Mouse (Mus musculus): ENCODE results near the gene Clcn6.

Gene Clcn6

GRCm38 (mm10) chr4:148040029-148040830, 1.6 kb upstream of the Clcn6 start:
- no peak for DNase-seq (ENCODE audit: low read depth, low spot score)

- no peak for DNase-seq (ENCODE audit: low read depth, low spot score)
Observed at GRCm38 (mm10) chr4:148039254-148040028, 820 bp upstream of the Clcn6 start.

- DNase-seq (ENCODE audit: low read depth, low spot score) = peak; percentile 24
Observed at GRCm38 (mm10) chr4:148038079-148038599, 482 bp downstream of the Clcn6 start.

GRCm38 (mm10) chr4:148035440-148035839, 3.2 kb downstream of the Clcn6 start:
- no peak for DNase-seq (ENCODE audit: low read depth, low spot score)

- DNase-seq (ENCODE audit: low read depth, low spot score) = no peak
Observed at GRCm38 (mm10) chr4:148033858-148034410, 4.7 kb downstream of the Clcn6 start.

- DNase-seq (ENCODE audit: low read depth, low spot score) = no peak
Observed at GRCm38 (mm10) chr4:148030506-148030905, 8.1 kb downstream of the Clcn6 start.

- DNase-seq (ENCODE audit: low read depth, low spot score) = no peak
Observed at GRCm38 (mm10) chr4:148029297-148029696, 9.3 kb downstream of the Clcn6 start.

- no peak for DNase-seq (ENCODE audit: low read depth, low spot score)
Observed at GRCm38 (mm10) chr4:148024003-148024402, 14.6 kb downstream of the Clcn6 start.

- DNase-seq (ENCODE audit: low read depth, low spot score) = no peak
Observed at GRCm38 (mm10) chr4:148018410-148018809, 20.2 kb downstream of the Clcn6 start.

- DNase-seq (ENCODE audit: low read depth, low spot score) = no peak
Observed at GRCm38 (mm10) chr4:148016981-148017380, 21.6 kb downstream of the Clcn6 start.

- DNase-seq (ENCODE audit: low read depth, low spot score) = no peak
Observed at GRCm38 (mm10) chr4:148015418-148015817, 23.2 kb downstream of the Clcn6 start.

GRCm38 (mm10) chr4:148012216-148012615, 26.4 kb downstream of the Clcn6 start:
- DNase-seq (ENCODE audit: low read depth, low spot score) = no peak

- no peak for DNase-seq (ENCODE audit: low read depth, low spot score)
Observed at GRCm38 (mm10) chr4:148011332-148011731, 27.3 kb downstream of the Clcn6 start.

- no peak for DNase-seq (ENCODE audit: low read depth, low spot score)
Observed at GRCm38 (mm10) chr4:148009641-148010040, 29.0 kb downstream of the Clcn6 start.

- DNase-seq (ENCODE audit: low read depth, low spot score) = no peak
Observed at GRCm38 (mm10) chr4:148008412-148008811, 30.2 kb downstream of the Clcn6 start.

GRCm38 (mm10) chr4:148004361-148004760, 34.3 kb downstream of the Clcn6 start:
- no peak for DNase-seq (ENCODE audit: low read depth, low spot score)

GRCm38 (mm10) chr4:148001866-148002265, 36.8 kb downstream of the Clcn6 start:
- no peak for DNase-seq (ENCODE audit: low read depth, low spot score)

GRCm38 (mm10) chr4:148001013-148001789, 37.4 kb downstream of the Clcn6 start:
- DNase-seq (ENCODE audit: low read depth, low spot score) = no peak

- no peak for DNase-seq (ENCODE audit: low read depth, low spot score)
Observed at GRCm38 (mm10) chr4:148000202-148000772, 38.3 kb downstream of the Clcn6 start, which contains the start of gene Nppa. Gene Nppa, plus strand, starts transcription at chr4:148000722.

GRCm38 (mm10) chr4:147995311-147995710, 43.3 kb downstream of the Clcn6 start:
- DNase-seq (ENCODE audit: low read depth, low spot score) = no peak

- no peak for DNase-seq (ENCODE audit: low read depth, low spot score)
Observed at GRCm38 (mm10) chr4:147993571-147994095, 45.0 kb downstream of the Clcn6 start.

Measured in telencephalon, adult 2 months (tissue).